Mouse (Mus musculus) adrenal gland, adult (tissue): ENCODE data around the gene Thsd4.

Source experiments
- DNase-seq, 2 experiments: peaks; one replicate each; pipeline ENCODE4 v3.0.0; 2022 to 2023; ENCODE audit warnings: low spot score in 1 of 2; ENCODE audit not compliant: inconsistent age in 2 of 2

Gene Thsd4

DNA sequence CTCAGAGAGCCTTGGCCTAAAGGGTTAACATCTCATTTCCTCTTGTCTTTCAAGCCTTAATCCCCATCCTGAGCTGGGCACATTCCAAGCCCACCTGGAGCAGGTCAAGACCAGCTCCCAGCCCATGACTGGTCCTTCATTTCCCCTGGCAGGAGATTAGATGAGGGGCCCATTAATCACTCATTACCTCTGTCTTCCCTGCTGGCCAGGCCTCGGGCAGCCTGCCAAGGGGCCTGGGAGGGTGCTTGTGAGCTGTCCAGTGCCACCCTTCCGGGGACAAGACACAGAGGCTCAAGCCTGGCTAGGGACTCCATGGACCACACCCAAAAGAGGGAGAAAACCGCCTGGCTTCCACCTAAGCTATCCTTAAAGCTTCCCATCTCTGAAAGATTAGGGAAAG is 3.6 kb downstream of the Thsd4 start:
- peak; percentile 66 to 82 for DNase-seq

DNA sequence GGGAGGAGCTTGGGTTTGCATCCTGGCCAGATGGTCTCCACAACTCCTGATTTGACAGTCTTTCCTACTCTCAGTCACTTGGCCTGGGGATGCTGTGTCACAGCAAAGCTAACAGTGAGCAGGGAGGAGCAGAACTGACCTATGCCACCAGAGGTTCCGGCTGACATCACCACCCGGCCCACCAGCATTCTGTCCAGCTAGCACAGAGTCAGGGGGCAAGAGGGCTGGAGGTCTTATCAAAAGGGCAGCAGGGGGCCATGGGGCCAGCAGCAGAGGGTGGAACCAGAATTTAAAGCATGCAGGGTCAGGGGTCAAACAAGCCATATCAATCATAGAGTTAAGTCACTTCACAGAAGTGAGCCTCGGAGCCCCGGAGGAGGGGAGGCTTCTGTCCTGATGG is 4.7 kb downstream of the Thsd4 start:
- peak in 1 of 2 experiments; percentile 41 for DNase-seq

DNA sequence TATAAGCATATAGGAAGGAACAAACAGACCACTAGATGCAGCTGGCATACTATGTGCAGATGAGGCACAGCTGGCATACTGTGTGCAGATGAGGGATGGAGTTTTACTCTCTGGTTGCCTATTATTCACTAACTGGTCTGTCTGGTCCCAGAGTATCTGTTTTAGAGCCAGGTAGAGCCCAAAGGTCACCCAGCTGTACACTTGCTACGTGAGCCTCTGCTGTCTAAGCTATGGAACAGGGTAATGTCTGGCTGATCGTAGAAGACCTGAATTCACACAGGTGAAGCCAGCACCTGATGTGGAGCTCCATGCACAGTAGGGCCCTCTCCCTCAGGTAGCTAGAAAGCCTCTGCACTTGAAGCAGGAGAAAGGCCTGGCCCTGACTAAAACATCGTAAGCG is 5.5 kb downstream of the Thsd4 start:
- DNase-seq = no peak

DNA sequence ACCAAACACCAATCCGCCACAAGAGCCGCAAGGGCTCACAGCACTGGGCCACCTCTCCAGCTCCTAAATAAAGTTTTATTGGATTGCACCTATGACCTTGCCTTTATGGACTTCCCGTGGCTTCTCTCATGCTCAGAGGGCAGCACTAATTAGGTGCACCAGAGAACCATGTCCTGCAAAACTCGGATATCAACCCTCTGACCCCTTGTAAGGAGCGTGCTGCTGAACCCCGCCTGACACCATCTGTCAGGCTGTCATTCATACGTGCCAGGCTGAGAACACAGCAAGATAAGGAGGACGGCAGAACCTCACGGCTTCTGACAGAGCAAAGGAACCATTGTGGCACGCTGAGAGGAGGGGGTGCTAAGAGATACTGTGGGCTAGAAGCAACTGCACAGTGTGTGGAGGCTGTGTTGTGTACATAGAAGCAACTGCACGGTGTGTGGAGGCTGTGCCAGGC is 8.5 kb downstream of the Thsd4 start:
- DNase-seq = no peak

DNA sequence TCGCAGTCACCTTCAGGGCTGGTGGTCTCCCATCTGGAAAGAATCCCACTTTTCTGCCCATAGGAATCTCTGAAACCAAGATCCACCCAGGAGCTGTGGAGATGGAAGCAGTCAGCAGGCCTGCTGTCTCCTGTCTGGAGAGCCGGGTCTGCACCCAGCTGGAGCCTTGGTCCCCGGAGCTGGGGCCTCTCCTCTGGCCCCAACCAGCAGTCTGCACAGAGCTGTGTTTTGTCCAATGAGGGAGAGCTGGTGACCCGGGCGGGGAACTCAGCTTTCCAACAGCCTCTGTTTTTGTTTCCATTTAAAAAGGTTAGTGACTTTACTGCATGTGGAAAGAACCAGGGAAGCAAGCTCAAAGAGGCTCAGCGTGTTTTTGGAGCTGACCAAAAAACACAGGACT is 11.0 kb downstream of the Thsd4 start:
- DNase-seq = no peak

DNA sequence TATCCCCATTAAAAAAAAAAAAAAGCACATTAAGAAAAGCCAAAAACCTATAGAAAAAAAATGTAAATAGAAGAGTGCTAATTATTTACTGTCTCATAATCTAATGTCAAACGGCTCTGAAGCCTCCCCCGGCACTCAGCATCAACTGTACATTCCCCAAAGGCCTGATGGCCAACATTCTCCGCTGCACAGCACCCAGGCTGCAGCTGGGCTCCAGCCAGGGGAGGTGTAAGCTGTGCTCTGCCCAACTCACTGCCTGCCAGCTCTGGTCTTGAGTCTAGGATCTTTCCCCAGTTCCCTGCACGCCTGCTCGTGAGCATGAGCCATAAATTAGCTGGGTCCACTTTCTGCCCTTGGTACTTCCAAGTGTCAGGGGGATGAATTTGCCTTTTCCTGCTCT is 15.7 kb downstream of the Thsd4 start:
- DNase-seq = no peak

DNA sequence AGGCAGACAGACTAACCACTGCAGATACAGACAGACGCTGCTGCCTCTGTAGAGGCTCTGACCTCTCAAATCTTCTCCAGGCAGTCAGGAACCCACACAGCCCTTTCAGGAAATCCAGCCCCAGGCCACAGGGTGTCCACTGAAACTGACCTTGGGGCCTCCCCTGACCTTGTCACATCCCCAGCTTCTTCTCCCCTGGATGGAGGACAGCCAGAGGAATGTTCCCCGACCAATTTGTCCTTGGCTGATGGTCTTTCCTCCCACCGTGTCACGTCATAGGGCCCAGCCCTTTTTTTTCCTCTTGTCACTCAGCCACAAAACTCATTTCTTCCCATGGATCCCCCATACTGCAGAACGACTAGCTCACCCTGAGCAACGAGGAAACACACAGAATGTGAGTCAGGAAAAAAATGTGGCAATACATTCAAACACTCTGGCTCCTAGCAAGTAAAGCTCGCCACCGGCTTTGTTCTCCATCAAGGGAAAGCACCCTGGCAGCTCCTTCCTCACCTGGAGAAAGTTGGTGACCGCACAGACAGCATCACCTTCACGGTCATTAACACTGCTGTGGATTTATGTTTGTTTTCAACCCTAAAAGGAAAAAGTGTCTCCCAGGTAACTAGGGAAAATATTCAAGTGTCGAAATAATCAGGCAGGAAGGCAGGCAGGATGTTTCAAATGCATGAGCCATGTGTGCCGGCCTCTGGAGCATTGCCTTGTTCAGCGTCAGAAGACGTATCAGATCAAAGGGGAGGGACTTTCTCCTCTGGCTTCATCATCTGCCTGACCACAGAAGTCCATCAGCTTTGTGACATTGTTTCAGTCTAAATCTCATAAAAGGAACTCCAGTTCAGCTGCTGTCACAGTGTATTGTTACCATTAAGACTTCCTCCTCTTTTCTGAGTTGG is 17.2 kb downstream of the Thsd4 start:
- DNase-seq = peak; percentile 67 to 79

DNA sequence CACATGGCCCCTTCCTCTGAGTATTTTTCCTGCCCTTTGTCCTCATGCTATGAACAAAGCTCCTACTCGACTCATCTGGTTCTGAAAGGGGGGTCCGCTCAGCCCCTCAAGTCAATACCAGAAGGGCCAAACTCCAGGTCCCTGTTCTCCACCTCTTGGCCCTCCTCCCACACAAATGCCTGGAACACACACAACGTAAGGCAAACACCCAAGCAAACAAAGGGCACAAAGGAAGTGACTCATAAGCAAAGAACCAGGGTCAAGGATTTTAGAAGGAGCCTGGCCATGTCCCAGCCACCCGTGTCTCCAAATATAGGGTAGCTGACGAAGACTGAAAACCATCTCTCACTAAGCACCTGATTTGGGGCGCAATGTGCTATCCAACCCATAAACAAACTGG is 19.6 kb downstream of the Thsd4 start:
- DNase-seq = peak; percentile 50 to 77

DNA sequence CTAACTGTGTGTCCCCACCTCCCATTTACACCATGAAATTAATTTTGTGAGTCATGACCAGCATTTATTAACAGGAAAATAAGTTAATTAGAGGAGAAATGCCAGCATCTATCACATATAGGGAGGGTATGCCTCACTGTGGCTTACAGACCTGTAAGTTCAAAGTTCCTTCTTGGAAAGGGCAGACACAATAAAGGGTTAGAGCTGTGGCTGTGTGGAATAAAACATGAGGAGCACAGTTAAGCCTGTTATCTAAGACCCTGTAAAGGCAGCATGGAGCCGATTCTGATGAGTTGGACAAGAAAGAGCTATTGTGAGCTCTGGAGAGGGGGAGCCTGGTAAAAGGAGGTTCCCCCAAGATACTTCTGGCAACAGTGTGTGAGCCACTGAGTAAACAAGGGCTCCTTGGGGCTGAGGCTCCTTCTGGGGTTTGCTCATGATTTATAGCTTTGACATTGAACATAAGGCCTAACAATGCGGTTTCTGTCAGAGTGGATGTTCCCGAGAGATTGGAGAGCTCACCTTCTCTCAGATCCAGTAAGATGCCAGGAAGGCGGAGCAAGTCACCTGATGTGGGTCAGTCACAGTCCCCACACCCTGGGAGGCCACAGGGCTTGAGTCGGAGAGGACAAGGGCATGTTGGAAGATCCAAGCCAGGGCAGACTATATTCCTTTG is 20.2 kb downstream of the Thsd4 start:
- peak in 1 of 2 experiments; percentile 44 for DNase-seq

DNA sequence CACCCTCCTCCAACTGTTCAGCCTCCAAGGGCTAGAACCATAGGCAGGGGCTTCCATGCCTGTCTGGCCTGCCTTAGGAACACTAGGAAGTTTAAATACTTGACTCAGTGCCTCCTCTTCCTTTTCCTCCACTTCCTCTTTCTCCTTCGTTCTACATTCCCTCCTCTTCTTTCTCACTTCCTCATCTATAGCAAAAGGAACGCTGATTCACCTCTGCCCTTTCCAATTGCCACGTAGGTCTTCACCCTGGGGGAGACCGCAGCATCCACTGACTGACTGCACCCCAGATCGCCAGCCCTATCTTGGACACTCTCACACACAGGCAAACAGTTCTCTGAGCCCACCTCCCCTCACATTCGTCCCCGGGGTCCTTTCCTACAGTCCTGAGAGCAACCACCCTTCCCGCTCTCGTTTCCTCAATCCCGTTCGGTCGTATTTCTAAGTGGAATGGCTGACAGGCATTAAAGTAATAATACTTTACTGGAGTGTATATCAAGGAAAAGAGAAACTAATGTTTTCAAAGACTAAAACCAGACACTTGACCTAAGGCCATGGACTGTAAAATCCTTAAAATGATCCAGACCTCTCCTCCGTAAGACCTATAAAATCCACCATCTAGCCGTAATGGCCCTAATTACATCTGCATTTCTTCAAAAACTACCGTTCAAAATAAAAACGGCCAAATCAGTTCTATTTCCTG is 29.4 kb downstream of the Thsd4 start:
- no peak for DNase-seq

DNA sequence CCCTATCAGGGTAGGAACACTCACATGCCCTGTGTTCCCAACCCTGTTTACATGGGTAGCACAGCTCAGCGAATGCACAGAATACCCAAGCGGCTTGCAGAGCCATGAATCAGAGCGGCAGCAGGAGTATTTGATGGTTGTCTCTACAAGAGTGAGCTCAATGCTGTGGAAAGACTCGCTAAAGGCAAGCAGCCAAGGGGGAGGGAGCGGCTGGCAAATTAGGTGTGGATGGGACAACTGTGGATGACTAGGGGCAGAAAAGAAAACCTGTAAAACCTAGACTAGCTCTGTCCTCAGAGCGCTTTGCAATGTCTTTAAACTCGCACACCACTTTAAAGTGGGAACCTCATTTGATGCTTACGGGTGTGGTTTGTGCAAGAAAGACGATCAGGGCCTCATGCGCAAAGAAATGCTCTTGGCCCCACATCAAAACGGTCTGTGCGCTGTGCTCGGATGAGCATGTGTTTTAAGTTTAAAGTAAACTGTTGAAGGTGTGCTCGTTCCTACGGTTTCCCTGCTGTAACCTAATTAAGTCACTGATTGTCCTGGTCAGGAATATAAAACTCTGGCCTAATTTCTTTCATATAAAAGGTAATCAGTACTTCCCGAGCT is 30.3 kb downstream of the Thsd4 start:
- DNase-seq = no peak

DNA sequence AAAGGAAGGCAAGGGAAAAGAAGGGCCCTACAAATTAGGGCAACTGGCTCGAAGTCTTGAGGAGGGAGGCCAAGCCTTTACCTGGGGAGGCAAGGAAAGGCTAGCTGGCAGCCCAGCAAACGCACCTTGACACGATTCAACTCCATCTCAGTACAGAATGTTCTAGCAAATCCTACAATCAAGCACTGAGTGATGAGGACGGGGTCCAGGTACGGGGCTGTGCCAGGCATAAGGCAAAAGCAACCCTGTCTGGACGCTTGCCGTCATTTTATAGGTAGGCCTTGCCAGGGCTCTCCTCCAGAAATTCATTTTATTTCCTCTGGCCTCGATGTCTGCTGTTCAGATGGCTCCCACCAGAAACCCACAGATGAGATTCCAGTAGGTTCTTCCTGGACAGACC is 30.8 kb downstream of the Thsd4 start:
- DNase-seq = no peak

DNA sequence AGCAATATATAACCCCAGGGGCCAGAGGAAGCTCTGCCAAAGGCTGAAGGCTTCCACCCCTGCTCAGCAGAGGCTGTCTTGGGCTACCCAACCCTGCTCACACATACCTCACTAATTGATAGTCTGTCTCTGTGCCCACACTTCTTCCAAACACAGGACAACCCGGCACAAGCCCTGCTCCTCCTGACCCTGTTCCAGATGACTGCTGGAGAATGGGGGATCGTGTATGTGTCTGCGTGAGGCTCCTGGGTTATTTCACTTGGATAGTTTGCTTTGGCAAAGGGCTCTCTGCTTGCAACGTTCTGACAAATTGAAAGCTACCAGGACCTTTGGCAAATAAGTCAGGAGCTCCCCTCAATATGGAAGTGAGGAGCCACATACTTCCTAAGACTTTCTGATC is 33.0 kb downstream of the Thsd4 start:
- DNase-seq = no peak

DNA sequence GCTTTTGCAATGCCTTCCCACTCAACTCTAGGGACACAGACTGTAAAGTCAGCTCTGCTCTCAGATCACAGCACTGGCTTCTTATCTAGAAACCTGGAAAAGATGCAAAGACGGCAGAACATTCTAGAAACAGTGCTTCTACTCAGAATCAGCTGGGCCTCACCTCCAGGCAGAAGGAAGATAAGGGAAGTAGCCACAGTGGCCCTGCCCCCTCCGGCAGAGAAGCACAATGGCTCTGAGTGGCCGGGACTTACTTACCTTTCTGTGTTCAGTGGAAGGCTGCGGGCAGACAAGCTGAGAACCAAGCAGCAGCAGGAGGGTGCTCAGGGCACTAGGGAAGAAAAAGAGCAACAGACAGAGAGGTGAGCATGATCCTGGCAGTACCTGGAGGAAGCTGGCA is 39.7 kb downstream of the Thsd4 start:
- DNase-seq = no peak

DNA sequence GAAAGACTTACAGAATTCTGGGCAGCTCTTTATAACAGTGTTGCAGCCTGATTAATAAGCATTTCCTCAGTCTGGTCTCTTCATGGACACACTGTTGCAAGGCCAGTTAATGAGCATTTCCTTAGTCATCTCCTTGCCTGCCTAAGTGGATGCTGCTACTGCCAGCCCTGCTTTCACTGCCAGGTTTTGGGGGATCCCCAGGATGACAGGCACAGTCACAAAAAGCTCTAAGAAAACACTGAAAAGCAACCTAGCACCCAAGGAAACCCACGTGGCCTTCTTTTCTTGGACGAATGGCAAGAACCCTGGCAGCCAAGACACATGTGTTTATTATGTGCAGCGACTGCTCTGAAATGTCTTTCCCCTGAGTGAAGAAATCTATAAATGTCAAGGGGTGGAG is 41.8 kb downstream of the Thsd4 start:
- DNase-seq = peak in 1 of 2 experiments; percentile 64

DNA sequence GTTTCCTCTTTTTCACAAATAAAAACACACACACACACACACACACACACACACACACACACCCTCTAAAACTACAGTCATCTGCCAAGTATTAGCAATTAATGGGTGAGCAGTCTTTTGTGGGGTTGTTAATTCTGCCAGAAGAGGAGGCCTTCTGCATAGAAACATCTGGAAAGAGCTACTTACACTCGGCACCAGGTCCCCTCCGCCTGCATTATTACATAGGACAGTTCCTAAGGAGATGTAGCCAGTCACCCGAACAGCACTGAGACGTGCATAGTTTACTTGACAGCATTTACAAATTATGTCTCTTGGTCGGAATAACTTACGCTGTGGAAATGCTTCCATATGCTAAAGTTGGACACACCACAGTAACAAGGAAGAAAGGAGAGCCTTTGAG is 43.0 kb downstream of the Thsd4 start:
- no peak for DNase-seq

DNA sequence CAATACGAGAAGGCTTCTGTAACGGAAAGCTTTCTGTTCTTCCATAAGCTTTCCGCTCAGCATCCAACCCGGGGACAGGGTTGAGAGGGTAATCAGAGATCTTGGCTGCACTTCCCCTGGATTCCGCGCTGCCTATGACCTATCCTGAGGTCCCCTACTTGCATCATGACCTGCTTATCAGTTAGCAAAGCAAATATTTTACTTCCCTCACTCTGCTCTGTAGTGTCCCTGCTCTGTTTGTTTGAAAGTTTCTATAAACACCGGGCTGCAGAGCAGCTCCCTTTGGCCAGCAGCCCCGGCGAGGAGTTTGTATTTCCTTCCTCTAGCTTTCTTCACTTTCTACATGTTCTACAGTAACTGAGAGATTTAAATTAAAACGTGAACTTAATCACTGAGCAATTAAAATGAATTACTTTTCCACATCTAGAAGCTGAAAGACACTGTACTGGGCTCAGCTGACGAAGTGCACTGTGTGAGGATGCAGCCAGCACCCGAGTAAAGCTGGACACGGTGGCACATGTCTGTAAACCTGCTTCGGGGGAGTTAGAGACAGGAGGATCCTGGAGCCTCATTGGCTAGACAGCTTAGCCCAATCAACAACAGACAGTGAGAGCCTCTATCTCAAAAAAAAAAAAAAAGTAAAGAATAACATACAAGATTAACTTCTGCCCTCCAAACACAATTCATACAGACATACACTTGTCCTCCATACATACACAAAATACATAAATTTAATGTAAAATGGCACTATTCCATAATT is 43.7 kb downstream of the Thsd4 start:
- no peak for DNase-seq

DNA sequence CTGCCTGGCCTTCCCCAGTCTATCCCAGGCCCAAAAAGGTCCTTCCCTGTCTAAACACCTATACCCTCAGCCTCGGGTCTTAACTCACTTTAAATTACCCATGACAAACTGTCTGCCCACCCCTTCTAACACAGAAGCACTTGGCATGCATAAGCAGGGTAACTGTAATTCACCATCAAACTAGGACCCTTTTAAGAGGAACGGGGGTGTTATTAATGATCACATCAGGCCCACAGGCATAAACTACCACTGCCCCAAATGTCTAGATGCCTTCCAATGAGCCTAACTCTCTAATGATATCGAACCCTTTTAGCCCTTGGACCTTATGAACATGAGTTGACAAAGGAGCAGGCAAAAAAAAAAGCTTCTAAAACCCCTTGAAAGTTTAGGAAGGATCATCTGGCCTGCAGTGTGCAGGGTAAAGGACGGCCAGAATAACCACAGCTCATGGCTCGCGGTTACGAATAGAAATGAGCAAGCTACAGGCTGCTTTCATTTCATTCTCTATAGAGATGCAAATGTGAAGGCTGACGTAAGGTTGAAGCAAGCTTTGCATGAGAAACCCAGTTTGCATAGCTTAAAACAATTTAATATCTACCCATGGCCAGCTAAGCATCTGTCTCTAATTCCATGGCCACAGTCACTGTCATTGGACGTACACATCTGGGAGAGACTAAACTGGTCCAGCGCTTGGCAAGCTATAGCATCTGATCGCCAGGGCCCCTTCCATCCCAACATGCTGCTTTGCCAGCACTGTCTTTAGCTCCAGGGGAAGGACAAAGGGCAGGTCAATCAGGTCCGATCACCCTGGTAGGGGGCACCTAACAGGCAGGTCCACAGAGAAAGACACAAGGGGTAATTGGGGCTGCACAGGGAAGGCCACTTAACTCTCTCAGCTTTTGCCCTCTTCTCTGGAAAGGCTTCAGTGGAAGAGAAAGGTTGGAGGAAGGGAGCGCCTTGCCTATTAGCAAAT is 61.5 kb downstream of the Thsd4 start:
- no peak for DNase-seq

DNA sequence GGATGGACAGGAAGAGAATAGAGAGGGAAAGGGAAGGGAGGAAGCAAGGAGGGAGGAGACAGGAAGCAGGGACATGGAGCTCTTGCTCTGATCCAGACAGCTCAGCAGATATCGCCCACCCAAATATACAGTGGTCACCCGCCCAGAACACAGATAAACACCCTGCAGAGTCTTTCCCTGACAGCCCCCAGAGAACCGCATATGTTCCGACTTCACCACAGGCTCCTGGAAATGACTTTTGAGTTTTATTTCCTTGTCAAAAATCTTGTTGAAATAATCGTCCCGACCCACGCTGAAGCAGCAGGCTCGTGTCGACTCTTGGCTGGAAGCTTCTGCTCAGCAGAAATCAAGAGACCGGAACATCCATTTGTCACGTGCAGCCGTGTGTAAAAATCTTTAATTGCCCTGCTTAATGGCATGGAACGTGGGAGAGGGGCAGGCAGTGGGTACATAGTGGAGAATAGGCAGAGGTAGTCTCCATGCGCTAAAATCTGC is 63.3 kb downstream of the Thsd4 start:
- DNase-seq = no peak
